Mouse (Mus musculus): ENCODE results near the gene Fcer1a.
"Not testable (repeated sequence)": the region's sequence is repeated elsewhere in the genome, so short reads cannot be mapped to it uniquely, and the experiment has no call there.

The Fcer1a gene

GRCm38 (mm10) chr1:173227081-173227480 is at the start of gene Fcer1a:
TSS of gene Fcer1a (minus strand) at chr1:173227214.
- no peak for DNase-seq (ENCODE audit: low spot score)

- no peak for DNase-seq (ENCODE audit: low spot score)
These were observed 38.7 kb upstream of the Fcer1a start, which contains the start of gene Olfr418 for GRCm38 (mm10) chr1:173265701-173266100. TSS of gene Olfr418 (plus strand) at chr1:173266001.

GRCm38 (mm10) chr1:173249888-173250287 is 22.9 kb upstream of the Fcer1a start:
- no peak for DNase-seq (ENCODE audit: low spot score)

- DNase-seq (ENCODE audit: low spot score) = not testable (repeated sequence)
These were observed 10.0 kb upstream of the Fcer1a start for GRCm38 (mm10) chr1:173237004-173237403.

- DNase-seq (ENCODE audit: low spot score) = no peak
These were observed 10.5 kb downstream of the Fcer1a start for GRCm38 (mm10) chr1:173216481-173216880.

GRCm38 (mm10) chr1:173212092-173212491 is 14.9 kb downstream of the Fcer1a start, which contains the start of gene Olfr1404:
TSS of gene Olfr1404 (plus strand) at chr1:173212392.
- no peak for DNase-seq (ENCODE audit: low spot score)

GRCm38 (mm10) chr1:173197508-173197907 is 29.5 kb downstream of the Fcer1a start, which contains the start of gene Olfr218:
TSS of gene Olfr218 (plus strand) at chr1:173197808.
- DNase-seq (ENCODE audit: low spot score) = no peak

GRCm38 (mm10) chr1:173196359-173196758 is 30.7 kb downstream of the Fcer1a start:
- no peak for DNase-seq (ENCODE audit: low spot score)

- DNase-seq (ENCODE audit: low spot score) = no peak
These were observed 35.0 kb downstream of the Fcer1a start for GRCm38 (mm10) chr1:173192059-173192458.

GRCm38 (mm10) chr1:173190540-173190939 is 36.5 kb downstream of the Fcer1a start, which contains the start of gene Olfr1406:
TSS of gene Olfr1406 (minus strand) at chr1:173190640.
- no peak for DNase-seq (ENCODE audit: low spot score)

GRCm38 (mm10) chr1:173174154-173174842 is 52.7 kb downstream of the Fcer1a start:
- DNase-seq (ENCODE audit: low spot score) = no peak

All from layer of hippocampus, adult 11-12 months (tissue).